In genomic region chr3:85923954-85924945, GRCm38 (mm10) we compare ENCODE assay signal across 8 mouse cellular contexts. TPM values are rescaled to one million over a fixed set of nuclear protein-coding genes. Genes with fewer than 3 reads are reported as not detected.
DNase-seq lines count a peak whose midpoint lies in the region; ATAC-seq lines count a peak whose summit lies in the region.

No protein-coding gene starts in this region.

- 46% methylated on average over 18 of the region's 18 CpGs for WGBS in hindbrain, embryonic 16.5 days

- no peak overlapping the region for H3K27ac ChIP-seq in hindbrain, embryonic 16.5 days (ENCODE audit: low read depth, low read length)

- H3K36me3 ChIP-seq in hindbrain, embryonic 16.5 days (ENCODE audit: control insufficient read depth, insufficient read depth, low read length), result no peaks in the 10 kb centered on the region

- H3K4me2 ChIP-seq in hindbrain, embryonic 16.5 days (ENCODE audit: low read length), result peak overlapping the region; percentile 49

- peak; percentile 87 for DNase-seq in ZHBTc4 (ENCODE audit: low read depth, low spot score)
- peak; percentile 89 to 94 for DNase-seq in cerebellum, postnatal 25 days
- DNase-seq in frontal cortex, postnatal 36 days (ENCODE audit: low spot score in 2 of 2), result peak; percentile 85 to 92
- DNase-seq in layer of hippocampus, postnatal 36 days, result peak; percentile 81 to 84
- peak; percentile 82 for DNase-seq in right cerebral cortex, postnatal 25 days
- peak; percentile 75 to 78 for DNase-seq in urinary bladder, postnatal 36 days (ENCODE audit: low spot score in 2 of 2)

- no peak overlapping the region for H3K9ac ChIP-seq in hindbrain, embryonic 16.5 days (ENCODE audit: low read depth, low read length)

- ATAC-seq in hindbrain, embryonic 16.5 days, result 0 out of 2 replicates have a peak, but pooled peaks have one; percentile 9
- peak; percentile 96 for ATAC-seq in megakaryocyte progenitor cell, adult 5-6 weeks (replicated peaks; ENCODE audit: poor library complexity)

- no peaks in the 10 kb centered on the region for H3K9me3 ChIP-seq in hindbrain, embryonic 16.5 days (ENCODE audit: control insufficient read depth, low read length)

- no peaks in the 10 kb centered on the region for H3K27me3 ChIP-seq in hindbrain, embryonic 16.5 days (replicated peaks; ENCODE audit: control insufficient read depth, insufficient read depth, low read length)

- no peaks in the 10 kb centered on the region; the same call in 1 of the 2 replicates for H3K4me1 ChIP-seq in hindbrain, embryonic 16.5 days (ENCODE audit: control insufficient read depth, insufficient read depth, low read depth, low read length)

- peak overlapping the region; percentile 13; the same call in 1 of the 2 replicates for H3K4me3 ChIP-seq in hindbrain, embryonic 16.5 days (ENCODE audit: low read length)

RNA-seq across cellular contexts. Expression of gene Gm37240, which starts 36.9 kb away (rescaled TPM):
- 0.93 and 1.5 TPM in 2 replicates for polyA plus RNA-seq in hindbrain, embryonic 16.5 days (2015; fragmentation: Nextera tagmentation; extraction: Ambion mirVana)
- not detected for total RNA-seq in layer of hippocampus, postnatal 36 days (2021)
- not detected in 2 replicates for total RNA-seq in megakaryocyte progenitor cell, adult 5-6 weeks (2015)
- not detected in 2 replicates for total RNA-seq in megakaryocyte progenitor cell, adult 5-6 weeks (2017)

RNA-seq across cellular contexts. Expression of gene Glt28d2, which starts 36.9 kb away (rescaled TPM):
- polyA plus RNA-seq in hindbrain, embryonic 16.5 days (2015; fragmentation: Nextera tagmentation; extraction: Ambion mirVana), result 0.15 and 0.42 TPM in 2 replicates
- under 1 TPM; 0.25 to 0.30 TPM for total RNA-seq in layer of hippocampus, postnatal 36 days (2021)
- not detected in 2 replicates for total RNA-seq in megakaryocyte progenitor cell, adult 5-6 weeks (2015)
- total RNA-seq in megakaryocyte progenitor cell, adult 5-6 weeks (2017), result not detected in 2 replicates

RNA-seq across cellular contexts. Expression of gene Sh3d19, which starts 46.7 kb away (rescaled TPM):
- 14.0 and 15.5 TPM in 2 replicates for polyA plus RNA-seq in hindbrain, embryonic 16.5 days (2015; fragmentation: Nextera tagmentation; extraction: Ambion mirVana)
- total RNA-seq in layer of hippocampus, postnatal 36 days (2021), result 10 to 100 TPM; 23.4 to 26.4 TPM
- total RNA-seq in megakaryocyte progenitor cell, adult 5-6 weeks (2015), result 3.3 and 3.6 TPM in 2 replicates
- 6.8 and 10.0 TPM in 2 replicates for total RNA-seq in megakaryocyte progenitor cell, adult 5-6 weeks (2017)
